Mouse (Mus musculus): Measurements from ENCODE around the gene Ankrd6. TPM values are rescaled to one million over a fixed set of nuclear protein-coding genes. Genes with fewer than 3 reads are reported as not detected.

Gene Ankrd6
- total RNA-seq, 2 experiments from 2014 or later, result 39.6 TPM

GRCm38 (mm10) chr4:32939521-32939920 lies 11.1 kb downstream of the Ankrd6 start:
- Histone ChIP-seq H3K27ac (peak overlapping the region; percentile 76), H3K4me3 (no peak overlapping the region)
- TF ChIP-seq CTCF (conservative IDR thresholded peaks at IDR 0.05), result no peak
- DNase-seq (ENCODE audit: low spot score in 2 of 2), result no peak

- TF ChIP-seq CTCF (conservative IDR thresholded peaks at IDR 0.05), result no peak
- DNase-seq (ENCODE audit: low spot score in 2 of 2), result no peak
- H3K27ac ChIP-seq, result no peak overlapping the region
- H3K4me3 ChIP-seq, result no peak overlapping the region
Measured at GRCm38 (mm10) chr4:32936762-32937341, 13.8 kb downstream of the Ankrd6 start.

GRCm38 (mm10) chr4:32932056-32932455 lies 18.6 kb downstream of the Ankrd6 start:
- no peak for DNase-seq (ENCODE audit: low spot score in 2 of 2)
- Histone ChIP-seq H3K4me3 (no peak overlapping the region), H3K27ac (no peak overlapping the region)
- no peak for TF ChIP-seq CTCF (conservative IDR thresholded peaks at IDR 0.05)

- H3K27ac ChIP-seq, result no peak overlapping the region
- no peak for TF ChIP-seq CTCF (conservative IDR thresholded peaks at IDR 0.05)
- H3K4me3 ChIP-seq, result no peak overlapping the region
- no peak for DNase-seq (ENCODE audit: low spot score in 2 of 2)
Measured at GRCm38 (mm10) chr4:32929750-32930149, 20.9 kb downstream of the Ankrd6 start.

GRCm38 (mm10) chr4:32928692-32929448 lies 21.8 kb downstream of the Ankrd6 start:
- no peak for DNase-seq (ENCODE audit: low spot score in 2 of 2)
- Histone ChIP-seq H3K4me3 (no peak overlapping the region), H3K27ac (no peak overlapping the region)
- TF ChIP-seq CTCF (conservative IDR thresholded peaks at IDR 0.05), result no peak

- no peak for TF ChIP-seq CTCF (conservative IDR thresholded peaks at IDR 0.05)
- H3K4me3 ChIP-seq, result no peak overlapping the region
- no peak overlapping the region for H3K27ac ChIP-seq
- DNase-seq (ENCODE audit: low spot score in 2 of 2), result no peak
Measured at GRCm38 (mm10) chr4:32923891-32924294, 26.7 kb downstream of the Ankrd6 start.

GRCm38 (mm10) chr4:32923436-32923835 lies 27.2 kb downstream of the Ankrd6 start:
- H3K4me3 ChIP-seq, result peak overlapping the region; percentile 18; the same call in 1 of the 2 replicates
- H3K27ac ChIP-seq, result no peak overlapping the region
- no peak for DNase-seq (ENCODE audit: low spot score in 2 of 2)
- no peak for TF ChIP-seq CTCF (conservative IDR thresholded peaks at IDR 0.05)

- no peak for DNase-seq (ENCODE audit: low spot score in 2 of 2)
- Histone ChIP-seq H3K27ac (no peak overlapping the region), H3K4me3 (no peak overlapping the region)
- TF ChIP-seq CTCF (conservative IDR thresholded peaks at IDR 0.05), result no peak
Measured at GRCm38 (mm10) chr4:32922871-32923270, 27.8 kb downstream of the Ankrd6 start.

GRCm38 (mm10) chr4:32920863-32921262 lies 29.8 kb downstream of the Ankrd6 start:
- TF ChIP-seq CTCF (conservative IDR thresholded peaks at IDR 0.05), result no peak
- no peak overlapping the region for H3K4me3 ChIP-seq
- no peak overlapping the region for H3K27ac ChIP-seq
- DNase-seq (ENCODE audit: low spot score in 2 of 2), result no peak

- no peak overlapping the region for H3K4me3 ChIP-seq
- no peak overlapping the region for H3K27ac ChIP-seq
- DNase-seq (ENCODE audit: low spot score in 2 of 2), result no peak
- no peak for TF ChIP-seq CTCF (conservative IDR thresholded peaks at IDR 0.05)
Measured at GRCm38 (mm10) chr4:32918571-32918970, 32.1 kb downstream of the Ankrd6 start.

- Histone ChIP-seq H3K27ac (no peak overlapping the region), H3K4me3 (no peak overlapping the region)
- DNase-seq (ENCODE audit: low spot score in 2 of 2), result no peak
- no peak for TF ChIP-seq CTCF (conservative IDR thresholded peaks at IDR 0.05)
Measured at GRCm38 (mm10) chr4:32916689-32917385, 33.8 kb downstream of the Ankrd6 start.

- peak overlapping the region; percentile 39; the same call in 1 of the 2 replicates for H3K27ac ChIP-seq
- no peak for TF ChIP-seq CTCF (conservative IDR thresholded peaks at IDR 0.05)
Measured at GRCm38 (mm10) chr4:32915928-32916327, 34.7 kb downstream of the Ankrd6 start.

GRCm38 (mm10) chr4:32909996-32910395 lies 40.6 kb downstream of the Ankrd6 start:
- DNase-seq (ENCODE audit: low spot score in 2 of 2), result no peak
- TF ChIP-seq CTCF (conservative IDR thresholded peaks at IDR 0.05), result no peak
- Histone ChIP-seq H3K27ac (no peak overlapping the region), H3K4me3 (no peak overlapping the region)

More at GRCm38 (mm10) chr4:32915928-32916327, 34.7 kb downstream of the Ankrd6 start:
- H3K4me3 ChIP-seq, result no peak overlapping the region
- DNase-seq (ENCODE audit: low spot score in 2 of 2), result no peak

Measured in layer of hippocampus, adult 2 months (tissue).